Mouse (Mus musculus) adrenal gland, postnatal 14 days (tissue): ENCODE measurements around the gene Coil. TPM values are rescaled to one million over a fixed set of nuclear protein-coding genes. Genes with fewer than 3 reads are reported as not detected.
A peak's percentile ranks its signal among the peaks of the same experiment; 100 is the strongest.
"Not testable (repeated sequence)": the region's sequence is repeated elsewhere in the genome, so short reads cannot be mapped to it uniquely, and the experiment has no call there.

Experiments used
- DNase-seq: peaks from one replicate; pipeline ENCODE4 v3.0.0; 2021; ENCODE audit warnings: mixed read lengths
- total RNA-seq: library from RNA; stranded (reverse); gene quantifications from 2 replicates; pipeline ENCODE4 v1.2.3, GENCODE M21; 2021

Coil gene
- total RNA-seq, 1 experiment from 2014 or later = 8.6 TPM

DNA sequence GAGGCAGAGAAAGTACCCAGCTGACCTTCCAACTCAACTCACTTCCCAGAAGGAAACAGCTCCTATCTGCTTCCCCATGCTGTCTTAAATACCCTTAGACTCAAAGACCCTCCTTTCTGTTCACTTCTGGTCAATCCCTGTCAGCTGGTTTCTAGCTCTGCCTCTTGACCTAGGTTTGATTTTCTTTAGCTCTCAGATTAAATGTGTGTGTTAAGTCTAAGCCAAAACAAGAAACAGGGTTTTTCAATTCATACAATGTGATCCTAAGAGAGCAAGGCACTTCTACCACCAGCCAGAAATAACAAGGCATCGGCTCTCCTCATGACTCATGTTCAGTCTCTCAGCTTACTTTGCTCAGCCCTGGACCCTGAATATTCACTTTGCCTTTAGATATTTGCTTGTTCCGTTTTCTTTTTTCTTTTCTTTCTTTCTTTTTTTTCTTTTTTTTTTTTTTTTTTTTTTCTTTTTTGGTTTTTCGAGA lies 3.1 kb upstream of the Coil start, which contains the start of gene Elobl:
Elobl (minus strand) TSS at position 51 of the 481 bp plus-strand sequence.
- DNase-seq = no peak

DNA sequence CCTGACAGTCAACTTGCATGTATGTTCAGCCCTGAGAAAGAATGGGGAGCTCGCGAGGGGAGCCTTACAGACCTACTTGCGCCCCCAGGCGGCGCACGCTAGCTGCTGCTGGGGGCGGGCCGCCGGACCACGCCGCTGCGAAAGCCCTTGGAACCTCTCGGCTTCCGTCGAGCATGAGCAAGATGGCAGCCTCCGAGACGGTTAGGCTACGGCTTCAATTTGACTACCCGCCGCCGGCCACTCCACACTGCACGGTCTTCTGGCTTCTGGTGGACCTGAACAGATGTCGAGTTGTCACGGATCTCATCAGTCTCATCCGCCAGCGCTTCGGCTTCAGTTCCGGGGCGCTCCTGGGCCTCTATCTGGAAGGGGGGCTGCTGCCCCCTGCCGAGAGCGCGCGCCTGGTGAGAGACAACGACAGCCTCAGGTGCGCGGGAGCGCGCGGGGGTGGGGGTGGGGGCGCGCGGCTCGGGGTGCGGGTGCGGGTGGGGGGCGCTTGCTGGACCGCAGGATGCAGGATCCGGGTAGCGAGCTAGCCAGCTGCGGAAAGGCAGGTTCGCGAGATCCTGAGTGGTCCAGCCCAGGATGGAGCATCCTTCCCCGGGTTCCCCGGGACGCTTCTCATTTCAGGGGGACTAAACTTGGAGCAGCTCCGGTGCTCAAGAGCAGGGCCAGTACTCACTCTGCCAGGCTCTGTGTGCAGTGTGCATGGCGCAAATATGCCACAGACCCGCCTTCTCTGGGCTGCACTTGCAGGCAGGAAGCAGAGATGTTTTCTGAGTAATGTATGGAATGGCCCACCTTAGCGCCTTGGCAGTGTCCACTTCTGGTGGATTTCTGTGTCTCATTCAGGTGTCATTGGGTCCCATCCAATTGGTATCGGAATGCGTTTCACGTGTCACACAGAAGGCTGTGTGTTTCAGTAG lies 4.0 kb downstream of the Coil start:
- DNase-seq = peak; percentile 96

DNA sequence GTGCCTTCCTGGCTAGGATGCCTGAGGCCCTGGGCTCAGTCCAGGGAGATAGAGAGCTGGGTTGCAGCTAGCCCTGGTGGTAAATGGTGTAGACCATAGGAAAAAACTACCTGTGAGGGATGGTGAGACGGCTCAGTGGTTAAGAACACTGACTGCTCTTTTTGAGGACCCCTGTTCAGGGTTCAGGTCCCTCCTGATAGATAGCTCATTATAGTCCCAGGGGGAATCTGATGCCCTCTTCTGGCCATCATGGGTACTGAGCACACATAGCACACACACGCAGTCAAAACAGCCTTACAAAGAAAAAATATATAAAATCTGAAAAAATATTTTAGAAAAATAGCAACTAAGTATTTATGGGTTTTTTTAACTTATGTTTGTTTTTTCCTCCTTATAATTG lies 6.3 kb downstream of the Coil start:
- DNase-seq = no peak

DNA sequence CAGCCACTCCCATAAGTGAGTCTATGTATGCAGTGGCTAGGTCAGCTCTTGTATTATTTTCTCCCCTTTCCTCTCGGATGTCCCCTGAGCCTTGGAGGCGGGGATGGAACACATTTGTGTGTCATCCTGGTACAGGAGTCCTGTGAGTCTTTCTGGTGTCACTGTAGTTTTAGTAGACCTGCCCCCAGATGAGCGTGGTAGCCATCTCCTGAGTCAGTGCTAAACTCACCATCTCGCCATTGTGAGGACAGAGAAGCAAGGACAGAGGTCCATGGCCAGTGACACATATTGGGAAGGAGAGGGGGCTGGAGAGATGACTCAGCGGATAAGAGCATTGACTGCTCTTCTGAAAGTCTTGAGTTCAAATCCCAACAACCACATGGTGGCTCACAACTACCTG lies 7.1 kb downstream of the Coil start:
- DNase-seq = peak; percentile 30

GRCm38 (mm10) chr11:88981337-88981736 lies 11.3 kb downstream of the Coil start:
- no peak for DNase-seq

DNA sequence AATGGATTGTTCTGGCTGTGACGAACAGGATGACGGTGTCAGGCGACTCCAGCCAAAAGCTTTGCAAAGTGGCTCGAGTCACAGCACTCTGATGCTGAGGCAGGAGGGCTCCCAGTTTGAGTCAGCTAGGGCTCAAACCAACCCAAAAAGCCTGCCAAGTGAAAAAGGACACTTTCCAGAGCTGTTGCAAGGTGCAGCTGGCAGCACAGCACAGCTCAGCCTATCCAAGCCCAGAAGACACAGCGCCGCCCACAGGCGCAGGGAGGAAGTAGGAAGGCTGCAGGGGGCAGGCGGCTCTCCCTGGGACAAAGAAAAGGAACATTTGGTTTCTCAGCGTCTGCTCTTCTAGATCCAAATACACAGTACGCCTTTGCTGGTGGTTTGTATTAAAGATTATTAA lies 16.6 kb downstream of the Coil start:
- no peak for DNase-seq

DNA sequence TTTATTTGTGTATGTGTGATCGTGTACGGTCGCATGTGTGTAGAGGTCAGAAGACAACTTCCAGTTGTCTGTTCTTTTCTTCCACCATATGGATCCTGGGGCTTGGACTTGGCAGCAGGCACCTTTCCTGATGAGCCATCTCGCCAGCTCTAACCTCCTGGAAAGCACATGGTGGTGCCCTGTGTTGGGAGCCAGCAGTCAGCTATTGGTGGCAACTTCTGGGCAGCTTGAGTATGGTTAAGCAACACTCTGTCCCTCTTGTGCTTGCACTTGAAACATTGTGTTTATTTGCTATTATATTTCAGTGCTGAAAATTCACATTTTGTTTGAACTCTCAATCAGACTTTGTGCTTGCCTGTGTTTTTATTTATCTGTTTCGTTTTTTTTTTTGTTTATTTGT lies 18.9 kb downstream of the Coil start:
- peak; percentile 30 for DNase-seq

GRCm38 (mm10) chr11:88989530-88989929 lies 19.5 kb downstream of the Coil start:
- peak; percentile 18 for DNase-seq

GRCm38 (mm10) chr11:88993186-88993585 lies 23.1 kb downstream of the Coil start:
- DNase-seq = no peak

DNA sequence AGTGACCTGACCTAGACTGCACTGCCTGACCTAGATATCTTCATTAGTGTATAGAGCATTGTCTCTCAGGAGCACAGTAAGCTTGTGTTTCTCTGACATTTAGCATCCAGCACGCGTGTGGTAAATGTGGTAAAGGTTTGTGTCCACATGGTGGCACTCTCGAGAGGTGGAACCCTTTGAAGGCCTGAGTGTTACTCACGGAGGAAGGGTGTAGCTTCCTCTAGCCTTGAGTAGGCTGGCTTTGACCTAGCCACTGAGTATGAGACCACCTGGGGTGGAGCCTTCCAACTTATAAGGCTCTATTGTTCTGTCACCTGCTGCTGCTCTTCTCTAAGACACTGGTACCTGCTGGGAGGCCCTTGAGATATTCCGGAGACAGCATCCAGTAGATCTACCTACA lies 23.6 kb downstream of the Coil start:
- DNase-seq = peak; percentile 85

GRCm38 (mm10) chr11:88994492-88994891 lies 24.4 kb downstream of the Coil start:
- no peak for DNase-seq

DNA sequence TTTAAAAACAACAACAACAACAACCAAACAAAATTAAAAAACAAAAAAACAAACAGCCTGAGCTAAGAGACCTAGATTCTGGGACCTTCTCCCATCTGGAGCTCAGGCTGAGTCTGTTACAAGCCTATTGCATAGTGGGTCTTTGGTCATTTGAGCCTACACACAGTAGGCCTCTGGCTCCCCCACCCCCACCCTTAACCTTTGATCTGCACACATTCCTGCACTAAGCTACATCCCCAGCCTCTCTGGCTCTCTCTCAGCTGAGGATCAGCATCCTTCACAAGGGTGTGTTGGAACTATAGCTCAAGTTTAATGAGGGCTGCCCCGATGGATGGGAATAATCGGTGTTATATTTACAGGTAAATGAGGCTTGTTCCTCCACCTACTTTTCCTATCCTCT lies 25.6 kb downstream of the Coil start:
- DNase-seq = no peak

DNA sequence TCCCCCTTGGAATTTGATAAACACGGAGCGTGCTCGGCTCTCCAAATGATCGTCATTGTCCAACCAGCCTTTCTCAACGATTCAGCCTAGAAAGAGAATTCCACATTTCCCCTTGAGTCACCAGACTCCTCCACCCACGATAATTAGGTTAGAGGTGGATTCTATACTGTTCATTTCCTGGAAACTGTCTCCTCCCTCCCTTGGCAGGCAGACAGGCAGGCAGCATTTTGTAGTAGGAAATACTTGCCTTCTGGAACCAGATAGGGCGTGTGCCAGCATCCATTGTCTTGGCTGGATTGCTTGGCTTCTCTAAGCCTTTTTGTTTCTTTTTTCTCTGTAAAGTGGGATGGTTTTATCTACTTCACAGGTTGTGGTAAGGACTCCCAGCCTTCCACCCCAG lies 26.4 kb downstream of the Coil start:
- no peak for DNase-seq

GRCm38 (mm10) chr11:88997343-88997742 lies 27.3 kb downstream of the Coil start:
- not testable (repeated sequence) for DNase-seq

- DNase-seq = no peak
Measured at GRCm38 (mm10) chr11:88998406-88998805, 28.4 kb downstream of the Coil start.

- DNase-seq = peak; percentile 96
Measured at GRCm38 (mm10) chr11:88998974-88999722, 29.1 kb downstream of the Coil start, which contains the start of gene Trim25. Trim25 (plus strand) TSS chr11:88999376.

GRCm38 (mm10) chr11:88999723-89000526 lies 29.9 kb downstream of the Coil start:
- DNase-seq = peak; percentile 43

DNA sequence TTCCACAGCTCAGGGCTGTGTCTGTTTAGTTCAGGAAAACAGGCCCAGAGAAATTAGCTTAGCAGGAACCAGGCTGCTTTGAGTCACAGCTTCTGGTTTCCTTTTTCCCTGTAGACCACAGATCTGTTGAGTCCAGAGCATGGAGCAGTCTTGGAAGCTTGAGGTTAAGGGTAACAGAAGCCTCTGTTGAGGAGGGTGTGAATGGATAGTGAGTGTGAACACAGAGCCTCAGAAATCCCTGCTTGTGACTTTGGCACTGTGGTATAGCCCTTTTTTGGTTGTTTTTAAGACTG lies 30.4 kb downstream of the Coil start:
- DNase-seq = peak; percentile 25

DNA sequence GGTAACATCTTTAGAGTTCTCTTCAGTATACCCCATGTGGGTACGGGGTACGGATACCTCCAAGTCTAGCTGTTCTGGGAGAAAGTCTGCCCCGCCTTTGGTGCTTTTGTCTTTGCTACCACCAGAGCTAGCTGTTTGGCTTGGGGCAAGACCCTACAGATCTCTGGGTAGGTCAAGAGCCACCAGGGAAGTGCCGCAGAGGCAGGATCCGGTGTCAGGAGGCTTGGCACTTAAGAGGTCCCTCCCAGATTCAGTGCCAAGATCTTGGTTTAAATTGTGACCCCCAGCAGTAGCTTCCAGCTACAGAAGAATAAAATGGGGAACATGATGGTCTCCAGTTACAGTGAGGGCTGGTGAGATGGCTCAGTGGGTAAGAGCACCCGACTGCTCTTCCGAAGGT lies 31.5 kb downstream of the Coil start:
- DNase-seq = no peak

GRCm38 (mm10) chr11:89002068-89002467 lies 32.0 kb downstream of the Coil start:
- no peak for DNase-seq

GRCm38 (mm10) chr11:89002621-89003020 lies 32.6 kb downstream of the Coil start:
- peak; percentile 32 for DNase-seq

- DNase-seq = peak; percentile 75
Measured at GRCm38 (mm10) chr11:89003078-89003477, 33.0 kb downstream of the Coil start.
